Mouse (Mus musculus): ENCODE measurements around the gene Smyd3.

The Smyd3 gene

GRCm38 (mm10) chr1:179516941-179517712 is 714 bp downstream of the Smyd3 start:
- DNase-seq (ENCODE audit: low spot score in 2 of 2) = peak; percentile 25 to 28

GRCm38 (mm10) chr1:179511895-179512294 is 5.9 kb downstream of the Smyd3 start:
- no peak for DNase-seq (ENCODE audit: low spot score in 2 of 2)

GRCm38 (mm10) chr1:179510546-179511340 is 7.1 kb downstream of the Smyd3 start:
- no peak for DNase-seq (ENCODE audit: low spot score in 2 of 2)

- peak in 1 of 2 experiments; percentile 50 for DNase-seq (ENCODE audit: low spot score in 2 of 2)
Observed at GRCm38 (mm10) chr1:179506530-179507315, 11.1 kb downstream of the Smyd3 start.

GRCm38 (mm10) chr1:179502565-179502964 is 15.3 kb downstream of the Smyd3 start:
- peak in 1 of 2 experiments; percentile 21 for DNase-seq (ENCODE audit: low spot score in 2 of 2)

GRCm38 (mm10) chr1:179499257-179499656 is 18.6 kb downstream of the Smyd3 start:
- no peak for DNase-seq (ENCODE audit: low spot score in 2 of 2)

GRCm38 (mm10) chr1:179492908-179493307 is 24.9 kb downstream of the Smyd3 start:
- DNase-seq (ENCODE audit: low spot score in 2 of 2) = no peak

GRCm38 (mm10) chr1:179488520-179488919 is 29.3 kb downstream of the Smyd3 start:
- no peak for DNase-seq (ENCODE audit: low spot score in 2 of 2)

GRCm38 (mm10) chr1:179487990-179488389 is 29.9 kb downstream of the Smyd3 start:
- no peak for DNase-seq (ENCODE audit: low spot score in 2 of 2)

- DNase-seq (ENCODE audit: low spot score in 2 of 2) = no peak
Observed at GRCm38 (mm10) chr1:179487238-179487637, 30.6 kb downstream of the Smyd3 start.

- no peak for DNase-seq (ENCODE audit: low spot score in 2 of 2)
Observed at GRCm38 (mm10) chr1:179485784-179486540, 31.9 kb downstream of the Smyd3 start.

GRCm38 (mm10) chr1:179480862-179481261 is 37.0 kb downstream of the Smyd3 start:
- no peak for DNase-seq (ENCODE audit: low spot score in 2 of 2)

- peak; percentile 24 to 37 for DNase-seq (ENCODE audit: low spot score in 2 of 2)
Observed at GRCm38 (mm10) chr1:179477157-179477902, 40.5 kb downstream of the Smyd3 start.

GRCm38 (mm10) chr1:179476461-179477156 is 41.2 kb downstream of the Smyd3 start:
- DNase-seq (ENCODE audit: low spot score in 2 of 2) = no peak

GRCm38 (mm10) chr1:179474776-179475175 is 43.1 kb downstream of the Smyd3 start:
- no peak for DNase-seq (ENCODE audit: low spot score in 2 of 2)

GRCm38 (mm10) chr1:179473920-179474643 is 43.8 kb downstream of the Smyd3 start:
- DNase-seq (ENCODE audit: low spot score in 2 of 2) = no peak

GRCm38 (mm10) chr1:179467970-179468369 is 49.9 kb downstream of the Smyd3 start:
- DNase-seq (ENCODE audit: low spot score in 2 of 2) = no peak

GRCm38 (mm10) chr1:179462376-179462775 is 55.5 kb downstream of the Smyd3 start:
- DNase-seq (ENCODE audit: low spot score in 2 of 2) = no peak
